Comparison of ENCODE assay signal across 16 mouse cellular contexts in the genomic region with DNA sequence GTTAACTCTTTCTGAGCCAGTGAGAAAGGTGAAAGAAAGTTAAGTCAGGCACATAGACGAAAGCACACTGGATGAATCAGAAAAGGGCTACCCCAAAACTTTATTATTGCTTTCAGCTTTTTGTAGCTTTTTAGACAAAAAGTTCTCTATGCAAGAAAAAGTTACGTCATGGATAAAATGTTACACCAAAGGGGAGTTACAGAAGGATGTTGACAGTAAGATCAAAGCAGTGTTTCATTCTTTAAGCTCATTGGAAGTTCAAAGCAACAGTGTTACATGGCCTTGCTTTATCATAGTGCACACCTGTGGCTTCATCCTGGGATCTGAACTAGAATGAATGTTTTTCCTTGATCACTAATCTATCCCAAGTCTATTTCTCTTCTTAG. TPM values are rescaled to one million over a fixed set of nuclear protein-coding genes. Genes with fewer than 3 reads are reported as not detected.
DNase-seq lines count a peak whose midpoint lies in the region; ATAC-seq lines count a peak whose summit lies in the region.
"Had no signal": no experiment of that assay in that cellular context is flagged by ENCODE, and none has a peak within 500 bp of the region (broad histone marks: within the 10 kb centered on the region; RNA-seq: fewer than 3 reads in every experiment).

No protein-coding gene starts in this region.

- H3K36me3 ChIP-seq in heart, embryonic 10.5 days: no peaks in the 10 kb centered on the region
- H3K36me3 ChIP-seq in heart, embryonic 12.5 days: no peaks in the 10 kb centered on the region; the same call in 1 of the 2 replicates
- H3K36me3 ChIP-seq in limb, embryonic 13.5 days: no peaks in the 10 kb centered on the region
- H3K36me3 ChIP-seq in limb, embryonic 10.5 days: no peaks in the 10 kb centered on the region
- no peaks in the 10 kb centered on the region for H3K36me3 ChIP-seq in liver, embryonic 16.5 days (ENCODE audit: control insufficient read depth, insufficient read depth)
- H3K36me3 ChIP-seq: hindbrain, embryonic 12.5 days had no signal

- H3K9me3 ChIP-seq in heart, embryonic 10.5 days: no peaks in the 10 kb centered on the region
- no peaks in the 10 kb centered on the region for H3K9me3 ChIP-seq in heart, embryonic 12.5 days (replicated peaks)
- H3K9me3 ChIP-seq in limb, embryonic 13.5 days: no peaks in the 10 kb centered on the region
- H3K9me3 ChIP-seq in limb, embryonic 10.5 days (replicated peaks): no peaks in the 10 kb centered on the region
- no peaks in the 10 kb centered on the region for H3K9me3 ChIP-seq in liver, embryonic 16.5 days (replicated peaks; ENCODE audit: control insufficient read depth, low read length)
- H3K9me3 ChIP-seq: hindbrain, embryonic 12.5 days had no signal

- H3K27ac ChIP-seq in heart, embryonic 10.5 days: peak overlapping the region; percentile 73; the same call in 1 of the 2 replicates
- no peak overlapping the region for H3K27ac ChIP-seq in heart, embryonic 12.5 days (ENCODE audit: poor library complexity, severe bottlenecking)
- no peak overlapping the region for H3K27ac ChIP-seq in limb, embryonic 13.5 days
- H3K27ac ChIP-seq in limb, embryonic 10.5 days: no peak overlapping the region
- peak overlapping the region; percentile 48; the same call in 1 of the 2 replicates for H3K27ac ChIP-seq in liver, embryonic 16.5 days (ENCODE audit: low read length)
- H3K27ac ChIP-seq: heart, adult 2 months; hindbrain, embryonic 12.5 days had no signal

- no peak for ATAC-seq in heart, embryonic 12.5 days (ENCODE audit: insufficient number of reproducible peaks, low FRiP score)
- no peak for ATAC-seq in limb, embryonic 13.5 days (ENCODE audit: low FRiP score, low read depth)
- ATAC-seq in liver, embryonic 16.5 days (ENCODE audit: low read depth): no peak
- ATAC-seq: forebrain, embryonic 16.5 days had no signal

- peaks cover 12% of the 10 kb centered on the region for H3K4me1 ChIP-seq in heart, embryonic 10.5 days
- H3K4me1 ChIP-seq in heart, embryonic 12.5 days (replicated peaks): peaks cover 18% of the 10 kb centered on the region
- H3K4me1 ChIP-seq in limb, embryonic 13.5 days: peaks cover 13% of the 10 kb centered on the region
- H3K4me1 ChIP-seq in limb, embryonic 10.5 days: peaks cover 36% of the 10 kb centered on the region
- peaks cover 23% of the 10 kb centered on the region for H3K4me1 ChIP-seq in liver, embryonic 16.5 days (ENCODE audit: control insufficient read depth, low read depth, low read length)

- H3K27me3 ChIP-seq in heart, embryonic 10.5 days (ENCODE audit: insufficient read depth, poor library complexity, severe bottlenecking): no peaks in the 10 kb centered on the region
- H3K27me3 ChIP-seq in heart, embryonic 12.5 days (replicated peaks): no peaks in the 10 kb centered on the region
- no peaks in the 10 kb centered on the region for H3K27me3 ChIP-seq in limb, embryonic 13.5 days
- H3K27me3 ChIP-seq in limb, embryonic 10.5 days (ENCODE audit: low read depth, poor library complexity, severe bottlenecking): no peaks in the 10 kb centered on the region
- no peaks in the 10 kb centered on the region for H3K27me3 ChIP-seq in liver, embryonic 16.5 days (ENCODE audit: control insufficient read depth, insufficient read depth, low read depth, low read length)
- H3K27me3 ChIP-seq: hindbrain, embryonic 12.5 days had no signal

- no peak for DNase-seq in heart, embryonic 10.5 days (ENCODE audit: low spot score)
- DNase-seq in limb, embryonic 10.5 days (ENCODE audit: low spot score): no peak
- peak; percentile 36 for DNase-seq in T-cell, adult 2 months (ENCODE audit: low spot score)
- no peak for DNase-seq in ovary, postnatal 14 days (ENCODE audit: low spot score)
- no peak for DNase-seq in urinary bladder, postnatal 10 days (ENCODE audit: low spot score)
- DNase-seq: adrenal gland, postnatal 25 days; cerebellum, adult 8-10 months; heart, adult 2 months; kidney, adult 8-10 months; lung, postnatal 36 days had no signal

- WGBS in heart, embryonic 10.5 days: 27% methylated on average over 2 of the region's 2 CpGs
- 41% methylated on average over 2 of the region's 2 CpGs for WGBS in heart, embryonic 12.5 days
- WGBS in limb, embryonic 13.5 days: 17% methylated on average over 2 of the region's 2 CpGs
- 19% methylated on average over 2 of the region's 2 CpGs for WGBS in limb, embryonic 10.5 days
- WGBS in liver, embryonic 16.5 days (ENCODE audit: insufficient replicate concordance): 33% methylated on average over 2 of the region's 2 CpGs

- no peak overlapping the region for H3K9ac ChIP-seq in heart, embryonic 12.5 days
- no peak overlapping the region for H3K9ac ChIP-seq in limb, embryonic 13.5 days
- peak overlapping the region; percentile 18; the same call in 1 of the 2 replicates for H3K9ac ChIP-seq in liver, embryonic 16.5 days (ENCODE audit: low read depth, low read length)
- H3K9ac ChIP-seq: hindbrain, embryonic 12.5 days had no signal

- no peak overlapping the region for H3K4me3 ChIP-seq in heart, embryonic 10.5 days
- no peak overlapping the region for H3K4me3 ChIP-seq in heart, embryonic 12.5 days
- H3K4me3 ChIP-seq in limb, embryonic 13.5 days: no peak overlapping the region
- no peak overlapping the region for H3K4me3 ChIP-seq in limb, embryonic 10.5 days
- H3K4me3 ChIP-seq in liver, embryonic 16.5 days (ENCODE audit: low read depth, low read length): no peak overlapping the region
- H3K4me3 ChIP-seq: heart, adult 2 months; hindbrain, embryonic 12.5 days had no signal

- H3K4me2 ChIP-seq in heart, embryonic 12.5 days: no peak overlapping the region
- H3K4me2 ChIP-seq in limb, embryonic 13.5 days (replicated peaks): peak overlapping the region; percentile 32
- H3K4me2 ChIP-seq in liver, embryonic 16.5 days (ENCODE audit: low read depth, low read length): no peak overlapping the region
- H3K4me2 ChIP-seq: hindbrain, embryonic 12.5 days; midbrain, embryonic 11.5 days had no signal

RNA-seq across cellular contexts. Expression of gene Irgm2, which starts 12.3 kb away (rescaled TPM):
- 0.90 and 1.1 TPM in 2 replicates for polyA plus RNA-seq in heart, embryonic 10.5 days (2016; fragmentation: Nextera tagmentation; extraction: Ambion mirVana)
- 2.8 and 3.7 TPM in 2 replicates for polyA plus RNA-seq in heart, embryonic 12.5 days (2016; fragmentation: Nextera tagmentation; extraction: Ambion mirVana)
- 1.5 and 2.0 TPM in 2 replicates for polyA plus RNA-seq in limb, embryonic 13.5 days (2015; fragmentation: Nextera tagmentation; extraction: Ambion mirVana)
- 0.05 and 0.50 TPM in 2 replicates for polyA plus RNA-seq in limb, embryonic 10.5 days (2016; fragmentation: Nextera tagmentation; extraction: Ambion mirVana)
- polyA plus RNA-seq in liver, embryonic 16.5 days (2015; fragmentation: Nextera tagmentation; extraction: Ambion mirVana): 5.5 and 6.8 TPM in 2 replicates

RNA-seq across cellular contexts. Expression of gene Igtp, which starts 12.3 kb away (rescaled TPM):
- polyA plus RNA-seq in heart, embryonic 10.5 days (2016; fragmentation: Nextera tagmentation; extraction: Ambion mirVana): 3.1 and 3.4 TPM in 2 replicates
- 3.7 and 3.9 TPM in 2 replicates for polyA plus RNA-seq in heart, embryonic 12.5 days (2016; fragmentation: Nextera tagmentation; extraction: Ambion mirVana)
- 3.4 and 3.8 TPM in 2 replicates for polyA plus RNA-seq in limb, embryonic 13.5 days (2015; fragmentation: Nextera tagmentation; extraction: Ambion mirVana)
- polyA plus RNA-seq in limb, embryonic 10.5 days (2016; fragmentation: Nextera tagmentation; extraction: Ambion mirVana): 1.3 TPM in 2 replicates
- polyA plus RNA-seq in liver, embryonic 16.5 days (2015; fragmentation: Nextera tagmentation; extraction: Ambion mirVana): 7.7 and 9.6 TPM in 2 replicates

RNA-seq across cellular contexts. Expression of gene Mrpl22, which starts 40.2 kb away (rescaled TPM):
- 116 and 137 TPM in 2 replicates for polyA plus RNA-seq in heart, embryonic 10.5 days (2016; fragmentation: Nextera tagmentation; extraction: Ambion mirVana)
- polyA plus RNA-seq in heart, embryonic 12.5 days (2016; fragmentation: Nextera tagmentation; extraction: Ambion mirVana): 102 and 109 TPM in 2 replicates
- 134 and 146 TPM in 2 replicates for polyA plus RNA-seq in limb, embryonic 13.5 days (2015; fragmentation: Nextera tagmentation; extraction: Ambion mirVana)
- polyA plus RNA-seq in limb, embryonic 10.5 days (2016; fragmentation: Nextera tagmentation; extraction: Ambion mirVana): 143 and 156 TPM in 2 replicates
- 74.9 and 83.3 TPM in 2 replicates for polyA plus RNA-seq in liver, embryonic 16.5 days (2015; fragmentation: Nextera tagmentation; extraction: Ambion mirVana)

RNA-seq across cellular contexts. Expression of gene Gemin5, which starts 43.3 kb away (rescaled TPM):
- polyA plus RNA-seq in heart, embryonic 10.5 days (2016; fragmentation: Nextera tagmentation; extraction: Ambion mirVana): 20.9 and 26.2 TPM in 2 replicates
- polyA plus RNA-seq in heart, embryonic 12.5 days (2016; fragmentation: Nextera tagmentation; extraction: Ambion mirVana): 14.9 and 16.5 TPM in 2 replicates
- polyA plus RNA-seq in limb, embryonic 13.5 days (2015; fragmentation: Nextera tagmentation; extraction: Ambion mirVana): 24.3 and 26.4 TPM in 2 replicates
- 35.8 and 40.1 TPM in 2 replicates for polyA plus RNA-seq in limb, embryonic 10.5 days (2016; fragmentation: Nextera tagmentation; extraction: Ambion mirVana)
- 7.2 and 7.4 TPM in 2 replicates for polyA plus RNA-seq in liver, embryonic 16.5 days (2015; fragmentation: Nextera tagmentation; extraction: Ambion mirVana)

Comparison
In these comparisons a context has a peak if more than half of its experiments do, and no peak if none do; other contexts are left out.
1. H3K27ac ChIP-seq: peak in heart, embryonic 10.5 days (single experiment) and liver, embryonic 16.5 days (single experiment); none in heart, embryonic 12.5 days (single experiment), limb, embryonic 13.5 days (single experiment) and limb, embryonic 10.5 days (single experiment).